Mouse (Mus musculus): ENCODE measurements around the gene Cfdp1.
"Not testable (repeated sequence)": the region's sequence is repeated elsewhere in the genome, so short reads cannot be mapped to it uniquely, and the experiment has no call there.

Gene Cfdp1

DNA sequence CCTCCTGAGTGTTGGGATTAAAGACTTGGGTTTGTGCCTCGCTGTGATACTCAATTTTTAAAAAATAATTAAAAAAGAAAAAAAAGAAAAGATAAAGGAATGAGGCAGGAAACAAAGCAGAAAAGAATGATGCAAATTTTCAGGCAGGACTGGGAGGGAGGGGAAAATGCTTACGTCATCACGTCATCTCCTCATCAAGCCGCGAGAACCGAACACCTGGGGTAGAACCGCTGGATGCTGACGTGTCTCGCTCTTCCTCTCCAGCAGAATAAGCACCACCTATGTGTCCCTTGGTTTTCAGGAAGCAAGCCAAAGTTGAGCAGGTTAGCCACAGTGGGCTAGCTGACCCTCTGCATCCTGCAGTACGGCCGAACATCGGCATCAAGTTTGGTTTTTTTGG lies 1.9 kb upstream of the Cfdp1 start:
- no peak for DNase-seq (ENCODE audit: low read depth)

DNA sequence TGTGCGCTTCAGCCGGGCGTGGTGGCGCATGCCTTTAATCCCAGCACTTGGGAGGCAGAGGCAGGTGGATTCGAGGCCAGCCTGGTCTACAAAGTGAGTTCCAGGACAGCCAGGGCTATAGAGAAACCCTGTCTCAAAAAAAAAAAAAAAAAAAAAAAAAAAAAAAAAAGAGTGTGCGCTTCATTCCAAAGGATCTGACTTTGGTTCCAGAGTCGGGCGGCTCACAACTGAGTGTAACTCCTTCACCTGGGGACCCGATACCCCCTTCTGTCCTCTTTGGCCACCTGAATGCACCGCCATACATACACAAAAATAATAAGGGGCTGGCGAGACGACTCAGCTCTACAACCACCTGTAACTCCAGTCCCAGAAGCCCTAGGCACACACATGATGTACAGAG lies 872 bp downstream of the Cfdp1 start:
- DNase-seq (ENCODE audit: low read depth), result not testable (repeated sequence)

DNA sequence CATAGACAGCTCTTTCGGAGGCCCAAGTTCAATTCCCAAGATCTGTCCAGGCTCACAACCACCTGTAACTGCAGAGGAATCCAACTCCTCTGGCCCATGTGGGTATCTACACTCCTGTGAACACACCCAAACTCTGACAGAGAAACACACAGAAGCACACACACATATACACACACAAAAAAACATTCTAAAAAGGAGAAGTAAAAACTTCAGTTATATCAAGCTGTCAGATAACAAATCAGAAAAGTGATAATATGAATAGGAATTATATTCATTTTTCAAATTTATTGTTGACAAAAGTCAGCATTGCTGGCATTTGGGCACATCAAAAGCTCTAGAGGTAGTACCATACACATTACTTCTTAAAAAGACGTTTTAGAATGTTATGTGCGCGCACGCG lies 7.3 kb downstream of the Cfdp1 start:
- no peak for DNase-seq (ENCODE audit: low read depth)

DNA sequence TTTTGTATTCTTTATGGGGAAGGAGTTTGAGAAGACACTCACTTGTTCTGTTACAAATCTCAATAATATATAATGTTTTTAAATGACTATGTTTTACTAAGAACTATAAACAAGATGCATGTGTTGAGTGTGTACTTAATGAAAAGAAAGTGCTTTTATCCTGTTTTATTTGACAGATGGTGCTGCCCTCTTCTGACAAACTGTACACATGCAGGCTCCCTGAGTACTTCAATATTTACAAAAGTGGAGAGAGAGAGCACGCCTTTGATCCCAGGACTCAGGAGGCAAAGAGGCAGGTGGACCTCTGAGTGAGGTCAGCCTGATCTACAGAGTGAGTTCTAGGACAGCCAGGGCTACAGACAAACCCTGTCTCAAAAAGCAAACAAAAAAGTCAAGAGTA lies 18.6 kb downstream of the Cfdp1 start:
- peak; percentile 55 for DNase-seq (ENCODE audit: low read depth)

DNA sequence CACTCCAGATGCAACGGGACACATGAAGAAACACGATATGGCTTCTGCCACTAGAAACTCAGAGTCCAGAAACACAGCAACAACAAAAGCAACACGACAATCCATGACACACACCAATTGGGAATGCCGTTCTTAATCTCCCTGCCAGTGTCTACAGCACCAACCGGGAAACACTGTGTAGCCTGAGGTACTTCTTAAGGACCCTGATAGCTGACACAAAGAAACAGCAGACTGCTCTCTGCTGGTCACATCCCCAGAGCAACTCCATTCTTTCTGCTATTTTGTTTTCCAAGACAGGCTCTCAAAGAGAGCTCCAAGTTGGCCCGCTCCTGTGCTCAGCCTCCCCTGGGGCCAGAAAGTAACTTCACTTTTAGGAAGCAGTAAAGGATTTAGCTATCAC lies 20.1 kb downstream of the Cfdp1 start:
- DNase-seq (ENCODE audit: low read depth), result no peak

DNA sequence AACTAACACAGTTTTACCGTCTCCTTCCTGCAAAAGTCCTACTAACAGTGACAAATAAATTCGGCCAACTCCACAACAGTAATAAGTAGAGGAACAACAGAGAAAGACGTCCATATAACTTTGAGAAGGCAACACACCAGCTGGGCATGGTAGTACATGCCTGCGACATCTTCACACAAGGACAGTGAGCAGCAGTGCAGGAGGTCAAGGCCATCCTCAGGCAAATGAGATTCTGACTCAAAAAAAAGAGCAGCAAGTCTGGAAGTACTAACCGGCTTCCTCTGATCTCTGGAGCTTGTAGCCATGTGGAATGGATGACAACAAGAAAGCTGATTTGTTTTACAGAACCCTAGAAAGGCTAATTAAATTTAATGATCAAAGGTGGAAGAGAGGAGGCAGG lies 21.1 kb downstream of the Cfdp1 start:
- DNase-seq (ENCODE audit: low read depth), result no peak

DNA sequence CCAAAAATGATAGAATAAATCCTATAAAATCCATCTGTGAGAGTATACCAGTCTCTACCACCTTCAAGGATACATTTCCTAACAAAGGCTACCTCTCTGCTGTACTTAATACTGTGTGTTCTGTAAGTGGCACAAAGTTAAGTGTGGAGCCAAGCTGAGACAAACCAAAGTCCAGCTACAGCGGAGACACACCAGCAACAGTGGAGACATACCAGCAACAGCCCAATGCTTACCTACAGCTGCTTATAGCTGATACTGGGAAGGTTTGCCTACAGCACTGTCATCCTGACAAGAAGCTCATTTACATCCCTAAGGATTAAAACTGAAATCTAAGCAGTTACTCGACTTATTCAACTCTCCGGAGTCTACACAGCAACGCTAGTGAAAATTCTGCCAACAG lies 22.1 kb downstream of the Cfdp1 start:
- DNase-seq (ENCODE audit: low read depth), result no peak

DNA sequence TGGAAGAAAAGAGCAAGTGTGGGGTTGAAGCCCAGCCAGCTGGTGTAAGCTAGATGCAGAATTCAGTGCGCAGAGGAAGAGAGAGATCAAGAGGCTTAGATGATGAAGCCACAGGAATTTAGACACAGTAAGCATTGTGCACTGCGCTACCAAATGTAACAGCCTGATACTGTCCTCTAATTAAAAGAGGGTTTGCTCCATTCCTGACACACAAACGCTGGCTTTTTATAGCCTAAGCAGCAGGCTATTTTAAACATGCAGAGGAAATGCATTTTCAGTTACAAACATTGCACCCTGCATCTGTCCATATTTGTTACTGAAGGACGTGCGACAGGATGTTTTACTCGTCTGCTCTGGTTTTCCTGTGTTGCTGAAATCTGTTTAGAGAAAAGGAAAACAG lies 25.5 kb downstream of the Cfdp1 start:
- no peak for DNase-seq (ENCODE audit: low read depth)

DNA sequence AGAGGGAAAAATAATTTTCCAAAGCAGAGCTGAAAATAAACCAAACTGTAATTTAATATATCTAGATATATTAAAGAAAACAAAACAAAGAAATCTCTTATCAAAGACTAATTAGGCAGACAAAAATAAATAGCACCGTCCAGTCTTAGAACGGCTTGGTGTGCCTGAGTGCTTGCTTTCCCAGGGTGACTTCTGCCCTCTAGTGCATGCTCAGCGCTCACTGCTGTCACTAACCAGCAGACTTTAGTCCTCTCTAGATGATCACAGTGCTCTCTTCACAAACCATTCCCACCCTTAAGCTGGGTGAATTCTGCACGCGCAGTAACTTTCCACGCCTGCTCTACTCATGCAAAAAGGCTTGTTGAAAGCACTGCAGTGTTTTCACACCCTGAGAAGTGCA lies 28.9 kb downstream of the Cfdp1 start:
- peak; percentile 23 for DNase-seq (ENCODE audit: low read depth)

DNA sequence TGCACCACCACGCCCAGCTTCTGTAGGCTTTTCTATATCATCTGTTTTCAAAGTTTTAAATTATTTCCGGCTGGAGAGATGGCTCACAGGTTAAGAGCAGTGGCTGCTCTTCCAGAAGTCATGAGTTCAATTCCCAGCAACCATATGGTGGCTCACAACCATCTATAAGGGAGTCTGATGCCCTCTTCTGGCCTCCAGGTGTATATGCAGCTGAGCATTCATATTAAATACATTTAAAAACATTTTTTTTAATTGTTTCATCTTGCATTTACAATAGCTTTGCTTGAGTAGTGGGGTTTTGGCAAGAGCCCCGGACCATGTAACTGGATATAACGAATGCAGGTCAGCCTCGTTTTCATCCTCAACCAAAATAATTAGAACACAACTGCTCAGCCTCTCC lies 29.8 kb downstream of the Cfdp1 start:
- peak; percentile 17 for DNase-seq (ENCODE audit: low read depth)

DNA sequence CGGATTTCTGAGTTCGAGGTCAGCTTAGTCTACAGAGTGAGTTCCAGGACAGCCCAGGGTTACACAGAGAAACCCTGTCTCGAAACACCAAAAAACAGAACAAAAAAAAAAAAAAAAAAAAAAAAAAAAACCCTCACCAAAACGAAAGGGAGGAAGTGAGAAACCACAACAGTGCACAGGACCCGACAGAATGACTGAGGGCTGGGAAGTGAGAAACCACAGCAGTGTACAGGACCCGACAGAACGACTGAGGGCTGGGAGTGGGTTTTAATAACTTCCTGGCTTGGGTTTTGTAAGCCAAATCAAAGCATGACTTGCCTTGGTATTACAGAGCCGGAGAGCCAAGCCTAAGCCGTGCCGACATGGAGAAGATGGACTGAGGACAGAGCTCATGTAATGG lies 32.9 kb downstream of the Cfdp1 start:
- peak; percentile 88 for DNase-seq (ENCODE audit: low read depth)

DNA sequence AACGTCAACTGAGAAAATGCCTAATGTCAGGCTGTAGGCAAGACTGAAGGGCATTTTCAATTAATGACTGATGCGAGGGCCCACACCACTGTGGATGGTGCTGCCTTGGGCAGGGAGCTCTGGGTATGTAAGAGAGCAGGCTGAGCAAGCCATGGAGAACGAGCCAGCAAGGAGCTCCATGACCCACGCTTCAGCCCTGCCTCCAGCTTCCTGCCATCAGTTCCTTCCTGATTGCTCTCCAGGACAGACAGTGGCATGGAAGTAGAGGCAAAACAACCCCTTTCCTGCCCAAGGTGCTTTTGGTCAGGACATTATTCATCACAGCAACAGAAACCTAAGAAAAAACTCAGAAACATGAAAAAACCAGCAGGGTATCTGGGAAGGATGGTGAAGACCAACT lies 33.4 kb downstream of the Cfdp1 start:
- DNase-seq (ENCODE audit: low read depth), result no peak

DNA sequence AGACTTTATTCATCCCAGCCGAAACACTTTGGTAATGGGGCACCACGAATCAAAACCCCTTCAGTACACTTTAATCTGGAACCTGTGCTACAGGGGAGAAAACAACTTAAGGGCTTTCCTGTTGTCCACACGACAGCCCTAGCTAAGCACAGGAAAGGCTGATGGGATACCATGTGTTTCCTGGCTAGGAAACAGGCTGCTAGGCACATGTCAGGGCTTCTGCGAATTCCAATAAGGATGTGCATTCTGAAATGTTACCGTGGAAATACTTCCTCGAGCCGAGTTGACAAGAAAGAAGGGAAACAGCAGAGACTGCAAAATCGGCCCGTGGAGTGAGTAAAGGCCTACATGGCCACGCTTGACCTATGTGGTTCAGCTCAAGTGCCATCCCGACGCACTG lies 34.1 kb downstream of the Cfdp1 start:
- no peak for DNase-seq (ENCODE audit: low read depth)

DNA sequence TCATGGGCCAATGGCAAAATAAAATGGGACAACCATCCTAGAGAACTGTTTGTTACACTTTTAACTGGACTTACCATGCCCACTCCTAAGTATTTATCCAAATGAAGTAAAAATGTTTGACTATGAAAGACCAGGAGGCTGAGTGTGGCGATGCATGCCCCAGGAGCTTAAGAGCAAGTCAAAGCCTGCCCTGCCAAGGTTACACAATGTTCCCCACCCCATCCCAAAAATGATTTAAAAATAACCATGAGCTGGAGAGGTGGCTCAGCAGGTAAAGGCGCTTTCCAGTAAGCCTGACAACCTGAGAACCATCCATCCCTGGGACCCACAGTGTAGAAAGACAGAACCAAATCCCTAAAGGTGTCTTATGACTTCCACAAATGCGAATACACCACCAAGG lies 35.5 kb downstream of the Cfdp1 start:
- no peak for DNase-seq (ENCODE audit: low read depth)

DNA sequence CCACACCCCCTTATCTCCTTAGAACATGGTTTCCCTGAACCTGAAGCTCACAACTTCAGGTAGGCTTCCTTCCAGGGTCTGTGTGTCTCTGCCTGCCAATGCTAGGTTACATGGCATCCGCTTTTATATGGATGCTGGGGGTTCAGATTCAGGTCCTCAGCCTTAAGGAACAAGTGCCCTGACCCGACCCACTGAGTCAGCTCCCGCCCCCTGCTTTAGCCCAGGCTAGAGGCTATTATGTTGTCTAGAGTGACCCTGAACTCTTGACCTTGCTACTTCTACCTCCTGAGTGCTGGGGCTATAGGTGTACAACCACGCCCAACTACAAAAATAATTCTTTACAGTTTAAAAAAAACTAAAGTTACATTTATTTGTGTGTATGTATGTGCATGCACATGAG lies 39.0 kb downstream of the Cfdp1 start:
- DNase-seq (ENCODE audit: low read depth), result no peak

DNA sequence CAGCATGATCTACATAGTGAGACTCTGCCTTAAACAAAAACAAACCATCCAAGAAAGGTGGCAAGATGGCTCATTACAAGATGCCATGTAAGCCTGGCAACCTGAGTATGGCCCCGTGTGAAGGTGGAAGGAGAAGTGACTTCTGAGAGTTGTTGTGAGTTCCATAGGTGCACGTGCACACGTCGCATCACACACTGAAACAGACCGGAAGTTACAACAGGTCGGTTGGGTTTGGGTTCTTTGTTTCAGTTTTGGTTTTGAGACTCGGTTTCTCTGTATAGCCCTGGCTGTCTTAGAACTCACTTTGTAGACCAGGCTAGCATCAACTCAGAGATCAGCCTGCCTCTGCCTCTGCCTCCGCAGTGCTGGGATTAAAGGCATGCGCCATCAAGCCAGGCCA lies 40.3 kb downstream of the Cfdp1 start:
- no peak for DNase-seq (ENCODE audit: low read depth)

DNA sequence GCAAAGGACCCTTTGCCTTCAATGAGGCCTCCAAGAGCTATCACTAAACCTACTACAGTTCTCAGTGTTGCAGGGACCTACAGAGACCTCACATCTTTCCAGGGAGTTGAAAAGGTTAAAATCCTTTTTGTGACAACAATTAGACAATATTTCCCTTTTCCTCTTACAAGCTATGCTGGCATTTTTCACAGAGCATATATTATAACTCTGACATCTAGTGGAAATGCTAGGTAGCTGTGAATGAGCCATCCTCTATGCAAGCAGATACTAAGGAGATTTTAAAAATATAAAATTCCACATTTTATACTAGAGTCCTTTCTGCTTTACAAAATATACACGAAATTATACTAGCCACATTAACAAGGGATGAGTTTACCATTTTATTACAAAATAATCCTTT lies 41.3 kb downstream of the Cfdp1 start:
- no peak for DNase-seq (ENCODE audit: low read depth)

DNA sequence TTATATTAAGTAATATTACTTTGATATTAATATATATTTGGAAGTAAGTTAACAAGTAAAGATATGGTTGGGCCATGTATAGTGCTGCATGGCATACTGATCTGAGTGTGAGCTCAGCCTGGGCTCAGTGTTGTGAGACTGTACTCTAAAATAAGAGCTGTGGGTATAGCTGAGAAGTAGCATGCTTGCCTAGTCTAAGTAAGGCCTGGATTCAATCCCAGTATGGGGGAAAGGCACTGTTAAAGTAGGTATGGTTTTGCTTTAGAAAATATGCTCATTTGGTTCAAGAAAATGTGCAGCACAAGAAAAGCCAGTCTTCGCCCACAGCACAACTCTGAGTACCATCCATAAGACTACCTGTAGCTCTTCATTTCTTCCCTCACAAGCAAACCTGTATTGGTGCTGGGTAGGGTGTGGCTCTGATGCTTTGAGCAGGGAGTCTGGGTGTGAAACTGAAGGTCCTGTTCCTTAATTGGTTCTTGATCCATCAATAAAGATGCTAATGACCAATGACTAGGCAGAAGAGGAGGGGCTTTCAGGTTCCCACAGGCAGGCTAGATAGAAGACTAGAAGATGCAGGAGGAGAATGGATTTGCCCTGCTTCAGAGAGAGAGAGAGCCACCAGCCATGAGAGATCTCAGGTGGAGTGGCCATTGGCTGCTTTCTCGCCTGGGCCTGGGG lies 43.3 kb downstream of the Cfdp1 start:
- DNase-seq (ENCODE audit: low read depth), result no peak

DNA sequence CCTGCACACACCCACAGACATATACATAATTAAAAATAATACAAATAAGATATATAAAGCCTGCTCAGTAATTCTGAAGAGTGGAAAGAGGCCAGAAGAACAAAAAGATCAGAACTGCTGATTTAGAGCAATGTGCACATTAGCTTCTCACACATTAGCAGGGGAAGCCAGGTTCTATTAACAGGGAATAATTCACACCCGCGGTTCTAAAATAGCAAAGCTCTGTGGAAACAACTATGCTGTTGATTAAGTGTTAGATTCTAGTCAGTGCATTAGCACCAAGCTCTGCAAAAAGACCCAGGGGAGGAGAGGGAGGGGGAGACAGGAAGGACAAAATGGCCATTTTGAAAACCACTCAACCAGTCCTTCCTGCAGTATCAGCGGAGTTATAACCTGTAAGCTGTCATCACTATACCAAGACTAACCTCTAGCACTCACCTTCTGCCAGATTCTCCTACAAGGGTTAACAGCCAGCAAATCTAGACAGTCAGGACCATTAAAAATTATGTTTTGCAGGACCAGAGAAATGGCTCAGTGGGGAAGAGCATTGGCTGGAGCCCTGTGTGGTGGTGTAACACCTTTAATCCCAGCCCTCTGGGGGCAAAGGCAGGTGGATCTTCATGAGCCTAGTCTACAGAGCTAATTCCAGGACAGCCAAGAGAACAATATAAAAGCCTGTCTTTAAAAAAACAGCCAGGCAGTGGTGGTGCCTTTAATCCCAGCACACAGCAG lies 45.0 kb downstream of the Cfdp1 start:
- DNase-seq (ENCODE audit: low read depth), result no peak

DNA sequence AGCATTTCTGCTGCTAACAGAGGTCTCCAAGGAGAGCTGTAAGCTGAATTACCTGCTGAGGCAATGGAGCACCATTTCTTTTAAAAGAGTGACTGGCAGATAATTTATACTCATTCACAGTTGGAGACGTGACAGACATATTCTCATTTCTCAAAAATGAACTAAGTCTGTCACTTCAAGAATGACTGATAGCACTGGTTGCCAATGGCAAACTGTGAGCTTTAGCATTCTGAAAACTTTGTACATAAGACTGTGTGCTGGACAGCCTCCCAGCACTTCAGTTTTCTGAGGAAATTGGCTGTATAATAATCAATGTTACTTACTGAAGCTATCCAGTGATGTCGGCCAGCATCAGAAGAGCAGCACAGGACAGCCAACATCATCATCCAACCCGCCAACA lies 46.1 kb downstream of the Cfdp1 start:
- no peak for DNase-seq (ENCODE audit: low read depth)

DNA sequence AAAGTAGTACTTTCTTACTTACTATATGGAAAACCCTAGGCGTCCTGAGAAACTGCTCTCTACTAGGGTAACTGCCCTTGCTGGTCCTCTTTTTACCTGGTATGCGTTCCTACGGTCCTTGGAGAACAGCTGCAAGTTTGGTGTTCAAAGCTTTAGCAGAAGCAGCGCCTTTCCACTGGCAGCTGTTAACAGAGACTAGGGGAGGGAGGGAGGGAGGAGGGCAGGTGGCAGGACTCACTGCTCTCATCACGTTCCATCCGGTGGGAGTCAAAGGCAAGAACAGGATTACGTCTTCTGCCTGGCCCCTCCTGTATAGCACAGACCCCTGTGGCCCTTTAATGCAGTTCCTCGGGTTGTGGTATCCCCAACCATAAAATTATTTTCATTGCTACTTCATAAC lies 50.7 kb downstream of the Cfdp1 start:
- no peak for DNase-seq (ENCODE audit: low read depth)

DNA sequence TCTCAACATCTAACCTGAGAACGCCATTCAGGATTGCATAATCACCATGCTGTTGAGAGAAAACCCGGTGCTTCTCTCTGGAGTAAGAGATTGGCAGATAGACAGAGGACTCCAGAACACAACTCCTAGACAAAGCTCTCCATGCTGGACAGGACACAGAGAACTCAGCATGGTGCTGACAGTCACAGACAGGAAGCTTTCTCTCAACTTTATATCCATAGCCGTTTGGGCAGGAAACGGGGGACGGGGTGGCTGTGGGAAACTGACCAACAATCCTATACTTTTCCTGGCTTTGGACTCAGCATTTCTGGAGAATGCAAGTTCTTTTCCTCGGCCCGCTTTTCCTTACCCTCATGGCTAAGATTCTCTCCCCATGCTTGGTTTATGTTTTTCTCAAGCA lies 51.8 kb downstream of the Cfdp1 start:
- DNase-seq (ENCODE audit: low read depth), result no peak

DNA sequence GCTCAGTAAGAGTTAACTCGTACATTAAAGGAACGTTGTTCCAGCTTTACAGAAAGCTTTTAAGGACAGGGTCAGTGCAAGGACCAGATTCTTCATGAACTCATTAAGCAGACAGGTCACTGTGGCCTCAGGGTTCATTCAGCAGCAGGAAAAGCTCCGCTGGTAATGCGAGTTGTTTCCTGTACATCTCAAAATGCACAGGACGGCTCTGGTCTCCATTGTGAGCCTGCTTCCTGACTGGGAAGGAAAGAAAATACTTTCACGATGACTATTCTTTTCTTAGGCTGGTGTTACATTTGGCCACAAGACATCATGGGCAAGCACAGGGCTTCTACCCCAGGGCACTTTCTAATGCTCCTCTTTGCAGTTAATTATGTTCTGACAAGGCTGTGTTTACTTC lies 52.6 kb downstream of the Cfdp1 start:
- DNase-seq (ENCODE audit: low read depth), result no peak

DNA sequence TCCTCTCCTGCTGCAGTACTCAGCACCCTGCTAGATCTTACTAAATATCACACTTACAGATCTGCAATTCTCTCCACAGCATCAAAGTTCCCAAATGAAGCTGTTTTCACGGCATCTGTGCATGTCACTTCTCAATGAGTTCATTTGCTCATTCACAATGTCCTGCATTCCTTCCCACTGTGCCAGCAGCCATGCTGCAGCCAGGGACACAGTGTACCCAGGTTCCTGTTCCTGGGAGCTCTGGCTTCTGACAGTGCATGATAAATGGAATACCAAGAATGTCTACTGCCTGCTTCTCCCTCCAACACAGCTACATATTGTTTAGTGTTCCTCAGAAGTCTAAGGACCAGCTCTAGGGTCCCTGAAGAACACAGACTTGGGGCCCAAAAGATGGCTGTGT lies 57.6 kb downstream of the Cfdp1 start:
- DNase-seq (ENCODE audit: low read depth), result no peak

Measured in naive thymus-derived CD4-positive, alpha-beta T cell, adult 2 months (primary cell).